Mouse (Mus musculus) C2C12 (cell line): Measurements from ENCODE around the gene Arid3c.
"Not testable (repeated sequence)": the region's sequence is repeated elsewhere in the genome, so short reads cannot be mapped to it uniquely, and the experiment has no call there.

Experiments used
- CTCF ChIP-seq: IDR thresholded peaks from one replicate; pipeline ENCODE4 v1.5.1; 2011; ENCODE audit not compliant: control insufficient read depth, insufficient read depth, insufficient read length
- MAX ChIP-seq: IDR thresholded peaks from one replicate; pipeline ENCODE4 v1.6.1; 2011; ENCODE audit warnings: mild to moderate bottlenecking, control low read depth
- MYOD1 ChIP-seq: IDR thresholded peaks from one replicate; pipeline ENCODE4 v1.6.1; 2011; ENCODE audit warnings: low read depth; ENCODE audit not compliant: control insufficient read depth, insufficient read length
- MYOG ChIP-seq: IDR thresholded peaks from one replicate; pipeline ENCODE4 v1.6.1; 2011; ENCODE audit not compliant: control insufficient read depth, insufficient read length; ENCODE audit errors: extremely low read depth

- not testable (repeated sequence) for TF ChIP-seq CTCF, MYOG, MYOD1, MAX
These were observed 42.4 kb downstream of the Arid3c start for GRCm38 (mm10) chr4:41688562-41688961.
